Mouse (Mus musculus) neutrophil, adult 5-6 weeks (primary cell): ENCODE results near the gene Hspa1b. TPM values are rescaled to one million over a fixed set of nuclear protein-coding genes. Genes with fewer than 3 reads are reported as not detected.
A peak's percentile ranks its signal among the peaks of the same experiment; 100 is the strongest.
"Not testable (repeated sequence)": the region's sequence is repeated elsewhere in the genome, so short reads cannot be mapped to it uniquely, and the experiment has no call there.

ENCODE experiments used
- ATAC-seq: fragments of 151-379, 151-347 bp; 2 replicates; pipeline ENCODE4 v1.8.0; 2017; ENCODE audit warnings: mild to moderate bottlenecking, moderate TSS enrichment; ENCODE audit not compliant: insufficient number of reproducible peaks, poor library complexity, low FRiP score, severe bottlenecking; ENCODE audit errors: extremely low read depth
- total RNA-seq: library from RNA; stranded (forward); fragments of 200-1000 nt; gene quantifications from 2 replicates; pipeline ENCODE4 v1.2.3, GENCODE M21; 2017

Hspa1b gene
- total RNA-seq, result 5.9 and 8.0 TPM in 2 replicates

DNA sequence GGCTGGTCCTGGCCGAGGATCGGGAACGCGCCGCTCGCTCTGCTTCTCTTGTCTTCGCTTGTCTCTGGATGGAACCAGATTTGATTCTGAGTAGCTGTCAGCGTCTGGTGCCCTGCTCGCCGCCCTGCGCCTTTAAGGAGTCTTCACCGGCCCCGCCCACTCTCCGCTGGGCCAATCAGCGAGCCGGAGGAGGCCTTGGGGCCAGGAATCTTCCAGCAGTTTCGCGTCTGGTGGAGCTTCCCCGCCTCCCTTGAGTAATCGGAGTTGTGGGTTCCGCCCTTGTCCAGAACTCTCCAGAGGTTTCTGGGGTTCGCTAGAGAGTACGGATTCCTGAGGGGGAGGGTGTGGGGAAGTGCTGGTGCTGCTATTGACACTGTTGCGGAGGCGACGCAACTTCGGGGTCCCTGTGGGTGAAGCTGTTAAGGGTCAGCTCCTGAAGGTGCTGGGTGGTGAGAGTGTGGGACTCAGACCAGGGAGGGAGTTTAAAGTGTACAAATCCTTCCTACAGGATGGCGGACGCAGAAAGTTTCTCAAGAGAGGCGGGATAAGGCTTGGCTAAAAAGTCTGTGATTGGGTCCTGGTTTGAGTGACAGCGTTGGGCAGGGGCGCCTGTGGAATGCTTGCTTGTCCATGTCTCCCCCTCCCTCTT is at the start of gene Hspa1b:
Gene Hspa1b, minus strand, starts transcription at position 109 of the 649 bp plus-strand sequence.
- peak; percentile 89 for ATAC-seq

DNA sequence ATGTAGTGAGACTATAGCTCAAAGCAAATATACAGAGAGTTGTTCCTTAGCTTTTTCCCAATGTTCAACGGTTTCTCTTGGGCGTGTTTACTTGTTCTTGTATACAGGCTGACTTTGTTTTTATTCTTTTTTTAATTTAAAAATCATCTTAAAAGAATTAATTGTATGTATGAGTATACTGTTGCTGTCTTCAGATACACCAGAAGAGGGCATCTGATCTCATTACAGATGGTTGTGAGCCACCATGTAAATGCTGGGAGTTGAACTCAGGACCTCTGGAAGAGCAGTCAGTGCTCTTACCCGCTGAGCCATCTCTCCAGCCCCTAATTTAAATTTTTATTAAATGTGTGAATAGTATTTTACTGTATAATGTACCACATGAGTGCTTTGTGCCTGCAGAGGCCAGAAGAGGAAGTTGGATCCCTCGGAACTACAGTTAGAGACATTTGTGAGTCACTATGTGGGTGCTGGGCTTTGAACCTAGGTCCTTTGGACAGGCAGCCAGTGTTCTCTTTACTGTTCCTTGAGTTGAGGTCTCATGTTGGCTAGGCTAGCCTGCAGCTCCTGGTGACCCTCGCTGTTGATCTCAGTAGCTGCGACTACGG is 48.5 kb upstream of the Hspa1b start:
- ATAC-seq, result no peak

DNA sequence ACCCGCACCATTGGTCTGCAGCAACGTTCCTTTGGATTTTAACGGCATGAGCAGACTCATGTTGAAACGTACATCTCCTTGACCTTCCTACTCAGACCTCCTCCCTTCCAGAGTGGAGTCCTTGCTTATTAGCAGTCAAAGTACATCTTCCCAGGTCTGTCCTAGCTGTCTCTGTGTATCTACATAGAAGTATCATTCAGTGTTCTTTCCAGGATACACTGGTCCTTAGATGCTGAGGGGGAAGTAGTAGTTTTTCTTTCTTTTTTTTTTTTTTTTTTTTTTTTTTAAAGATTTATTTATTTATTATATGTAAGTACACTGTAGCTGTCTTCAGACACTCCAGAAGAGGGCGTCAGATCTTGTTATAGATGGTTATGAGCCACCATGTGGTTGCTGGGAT is 46.9 kb upstream of the Hspa1b start:
- ATAC-seq, result not testable (repeated sequence)

GRCm38 (mm10) chr17:35005158-35005557 is 46.1 kb upstream of the Hspa1b start:
- ATAC-seq, result no peak

DNA sequence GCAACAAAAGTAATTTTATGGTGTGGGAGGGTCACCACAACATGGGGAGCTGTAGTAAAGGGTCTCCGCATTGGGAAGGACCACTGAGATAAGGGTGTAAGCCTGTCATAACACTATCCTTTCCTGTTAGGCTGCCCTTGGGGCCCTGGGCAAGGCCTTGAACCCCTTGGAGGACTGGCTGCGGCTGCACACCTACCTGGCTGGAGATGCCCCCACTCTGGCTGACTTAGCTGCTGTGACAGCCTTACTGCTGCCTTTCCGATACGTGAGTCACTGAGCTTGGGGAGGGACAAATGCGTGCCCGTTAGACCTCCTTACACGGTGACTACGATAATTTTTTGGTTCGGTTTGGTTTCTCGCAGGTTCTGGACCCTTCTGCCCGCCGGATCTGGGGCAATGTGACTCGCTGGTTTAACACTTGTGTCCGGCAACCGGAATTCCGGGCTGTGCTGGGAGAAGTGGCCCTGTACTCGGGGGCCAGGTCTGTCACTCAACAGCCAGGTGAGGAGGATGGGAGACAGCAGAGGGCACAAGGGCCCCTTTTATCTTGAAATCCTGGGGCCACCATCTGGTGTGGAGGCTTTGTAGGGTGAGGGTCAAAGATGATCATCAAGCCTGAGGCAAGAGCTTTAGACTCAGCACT is 45.2 kb upstream of the Hspa1b start:
- ATAC-seq, result no peak

DNA sequence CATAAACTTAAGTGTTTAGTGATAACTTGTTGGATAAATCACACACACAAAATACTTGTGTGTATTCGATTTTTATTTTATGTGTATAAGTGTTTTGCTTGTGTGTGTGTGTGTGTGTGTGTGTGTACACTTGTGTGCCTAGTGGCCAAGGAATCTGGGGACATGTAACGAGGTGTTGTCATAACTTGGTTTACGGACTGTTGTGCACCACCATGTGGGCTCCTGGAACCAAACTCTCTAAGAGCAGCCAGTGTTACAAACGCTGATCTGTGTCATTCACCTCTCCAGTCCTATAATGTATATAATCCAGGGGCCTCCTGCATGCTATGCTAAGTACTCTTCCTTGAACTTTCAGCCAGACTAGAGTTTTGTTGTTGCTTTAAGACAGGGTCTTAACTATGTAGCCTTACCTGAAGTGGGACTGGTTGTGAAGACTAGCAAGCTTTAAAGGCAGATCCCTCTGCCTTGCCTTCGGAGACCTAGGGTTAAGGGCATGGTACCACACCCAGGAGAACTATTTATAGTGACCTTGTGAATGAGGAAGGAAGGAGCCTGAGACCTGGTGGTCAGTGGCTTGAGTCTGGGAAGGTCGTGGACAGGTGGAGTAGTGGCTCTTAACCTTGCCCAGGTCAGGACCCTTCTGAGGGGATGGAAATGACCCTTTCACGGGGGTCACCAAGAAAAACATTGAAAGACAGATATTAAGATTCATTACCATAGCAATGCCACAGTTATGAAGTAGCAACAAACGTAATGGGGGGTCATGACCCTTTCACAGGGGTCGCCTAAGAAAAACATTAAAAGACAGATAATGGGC is 44.2 kb upstream of the Hspa1b start:
- ATAC-seq, result no peak

GRCm38 (mm10) chr17:35002153-35002865 is 43.3 kb upstream of the Hspa1b start:
- ATAC-seq, result no peak

DNA sequence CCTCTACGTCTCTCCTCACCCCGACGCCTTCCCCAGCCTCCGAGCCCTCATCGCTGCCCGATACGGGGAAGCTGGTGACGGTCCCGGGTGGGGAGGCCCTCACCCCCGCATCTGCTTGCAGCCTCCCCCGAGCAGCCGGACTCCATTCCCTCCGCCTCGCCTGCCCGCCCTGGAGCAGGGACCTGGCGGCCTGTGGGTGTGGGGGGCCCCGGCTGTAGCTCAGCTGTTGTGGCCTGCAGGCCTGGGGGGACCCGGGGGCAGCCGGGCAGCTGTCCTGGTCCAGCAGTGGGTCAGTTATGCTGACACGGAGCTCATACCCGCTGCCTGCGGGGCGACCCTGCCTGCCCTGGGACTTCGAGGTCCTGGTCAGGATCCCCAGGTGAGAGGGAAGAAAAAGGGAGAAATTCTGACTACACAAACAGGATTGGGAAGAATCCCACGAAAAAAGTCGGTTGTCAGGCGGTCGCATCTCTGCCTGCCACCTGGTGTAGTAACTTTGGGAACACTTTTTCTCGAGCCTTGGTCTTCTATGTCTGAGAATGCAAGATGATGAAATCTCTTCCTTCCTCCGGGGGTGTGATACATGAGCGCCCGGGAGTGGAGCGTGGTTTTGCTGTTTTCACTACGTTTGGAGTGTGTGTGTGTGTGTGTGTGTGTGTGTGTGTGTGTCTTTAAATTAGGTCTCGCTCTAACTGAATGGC is 42.6 kb upstream of the Hspa1b start:
- no peak for ATAC-seq

GRCm38 (mm10) chr17:35000717-35001451 is 41.8 kb upstream of the Hspa1b start, which contains the start of gene Vars:
Vars (plus strand) TSS chr17:35000987.
- ATAC-seq, result peak; percentile 54

DNA sequence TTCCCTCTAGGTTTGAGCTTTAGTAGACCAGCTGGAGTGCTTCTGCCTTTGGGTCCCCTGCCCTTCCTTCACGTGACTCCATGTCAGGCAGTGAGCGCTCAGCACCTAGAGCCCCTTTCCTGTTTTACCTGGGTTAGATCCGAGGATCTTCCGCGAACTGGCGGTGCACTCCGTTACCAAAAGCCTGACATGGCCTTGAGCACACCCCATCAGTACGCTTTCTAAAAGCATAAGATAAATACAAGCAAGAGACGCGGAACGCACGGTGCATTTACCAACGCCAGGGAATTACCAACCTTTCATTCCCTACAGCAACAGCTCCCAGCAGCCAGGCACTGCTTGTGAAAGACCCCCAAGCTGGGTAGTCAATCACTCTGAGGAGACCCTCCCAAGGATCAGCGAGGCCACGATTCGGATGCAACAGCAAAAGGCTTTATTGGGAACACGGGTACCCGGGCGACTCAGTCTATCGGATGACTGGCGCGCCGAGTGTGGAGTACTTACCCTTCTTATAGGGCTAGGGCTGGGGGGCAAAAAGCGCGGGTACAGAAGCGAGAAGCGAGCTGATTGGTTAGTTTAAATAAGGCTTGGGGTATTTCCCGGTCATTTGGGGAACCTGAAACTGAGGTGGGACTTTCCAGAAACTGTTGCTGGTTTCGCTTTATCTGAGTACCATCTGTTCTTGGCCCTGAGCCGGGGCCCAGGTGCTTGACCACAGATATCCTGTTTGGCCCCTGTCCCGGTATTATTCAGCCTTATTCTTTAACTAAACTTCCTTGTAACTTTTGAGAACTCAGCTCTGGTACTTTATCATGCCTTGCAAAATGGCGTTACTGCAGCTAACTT is 41.1 kb upstream of the Hspa1b start:
- ATAC-seq, result peak; percentile 13; the same call in 1 of the 2 replicates

GRCm38 (mm10) chr17:34998526-34999430 is 39.7 kb upstream of the Hspa1b start:
- ATAC-seq, result no peak

DNA sequence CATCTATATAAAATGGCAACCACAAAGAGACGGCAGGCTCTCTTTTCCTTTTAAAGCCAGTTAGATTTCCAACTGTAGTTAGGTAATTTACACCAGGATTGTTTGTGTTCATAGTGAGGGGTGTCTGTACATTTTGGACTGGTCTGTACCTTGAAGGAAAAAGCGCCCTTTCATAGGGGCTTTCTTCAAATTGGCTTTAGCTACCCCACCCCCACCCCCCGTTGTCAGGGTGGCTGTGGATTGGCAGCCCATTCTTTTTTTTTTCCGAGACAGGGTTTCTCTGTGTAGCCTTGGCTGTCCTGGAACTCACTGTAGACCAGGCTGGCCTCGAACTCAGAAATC is 38.1 kb upstream of the Hspa1b start:
- no peak for ATAC-seq

- no peak for ATAC-seq
Observed at GRCm38 (mm10) chr17:34996411-34997141, 37.5 kb upstream of the Hspa1b start.

DNA sequence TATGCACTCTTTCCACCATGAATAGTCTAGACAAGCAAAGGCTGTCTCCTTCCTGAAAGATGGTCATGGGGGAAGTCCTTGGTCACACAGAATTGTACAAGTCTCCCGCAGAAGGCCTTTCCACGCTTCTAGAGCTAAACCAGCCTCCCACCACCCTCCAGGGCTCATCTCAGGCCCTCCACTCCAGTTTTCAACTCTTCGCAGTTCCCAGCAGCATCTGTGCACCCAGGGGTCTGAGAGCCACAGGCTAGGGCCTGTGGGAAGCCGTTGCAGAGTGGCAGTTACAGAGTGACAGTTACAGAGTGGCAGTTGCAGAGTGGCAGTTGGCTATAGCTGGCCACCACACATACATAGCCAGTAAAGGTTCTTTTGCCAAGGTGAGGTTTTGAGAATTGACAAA is 36.9 kb upstream of the Hspa1b start:
- not testable (repeated sequence) for ATAC-seq

- ATAC-seq, result not testable (repeated sequence)
Observed at GRCm38 (mm10) chr17:34995192-34995591, 36.2 kb upstream of the Hspa1b start.
